Mouse (Mus musculus): ENCODE measurements around the gene Ccz1. TPM values are rescaled to one million over a fixed set of nuclear protein-coding genes. Genes with fewer than 3 reads are reported as not detected.
A peak's percentile ranks its signal among the peaks of the same experiment; 100 is the strongest.

Ccz1 gene
- polyA plus RNA-seq, 1 experiment from 2014 or later, result 57.6 TPM

DNA sequence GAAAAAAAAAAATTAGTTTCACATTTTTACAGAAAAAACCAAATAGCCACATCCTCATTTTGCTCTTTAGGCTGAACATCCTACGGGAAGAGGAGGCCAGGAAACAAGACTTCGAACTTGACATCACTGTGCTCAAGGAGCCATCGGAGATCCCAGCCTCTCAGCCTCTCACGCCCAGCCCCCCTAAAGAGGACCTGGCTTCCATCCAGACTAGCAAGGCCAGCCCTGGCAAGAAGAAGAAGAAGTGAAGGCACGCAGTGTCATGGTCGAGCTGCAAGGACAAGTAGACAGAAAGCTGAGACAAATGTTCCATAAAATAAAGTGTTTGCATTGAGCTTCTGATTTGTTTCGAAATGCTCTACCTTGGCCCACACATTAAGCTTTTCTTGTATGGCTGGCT is 29.3 kb downstream of the Ccz1 start:
- no peaks in the 10 kb centered on the region for H3K9me3 ChIP-seq (replicated peaks; ENCODE audit: control insufficient read depth, low read length)
- no peak for ATAC-seq (replicated peaks; ENCODE audit: extremely low read depth, insufficient read depth, low FRiP score)
- H3K4me1 ChIP-seq (ENCODE audit: control insufficient read depth, insufficient read depth, low read length), result peaks cover 5% of the 10 kb centered on the region; the same call in 1 of the 2 replicates
- H3K36me3 ChIP-seq (ENCODE audit: control insufficient read depth, insufficient read depth), result peaks cover 34% of the 10 kb centered on the region
- no peak overlapping the region for H3K27ac ChIP-seq (ENCODE audit: low read length)
- no peaks in the 10 kb centered on the region for H3K27me3 ChIP-seq (ENCODE audit: control insufficient read depth, insufficient read depth, low read length)
- no peak overlapping the region for H3K4me3 ChIP-seq (ENCODE audit: low read length)
- H3K9ac ChIP-seq (ENCODE audit: low read length), result no peak overlapping the region
- H3K4me2 ChIP-seq (ENCODE audit: low read depth, low read length), result no peak overlapping the region
- 71% methylated on average over 7 of the region's 7 CpGs for WGBS

DNA sequence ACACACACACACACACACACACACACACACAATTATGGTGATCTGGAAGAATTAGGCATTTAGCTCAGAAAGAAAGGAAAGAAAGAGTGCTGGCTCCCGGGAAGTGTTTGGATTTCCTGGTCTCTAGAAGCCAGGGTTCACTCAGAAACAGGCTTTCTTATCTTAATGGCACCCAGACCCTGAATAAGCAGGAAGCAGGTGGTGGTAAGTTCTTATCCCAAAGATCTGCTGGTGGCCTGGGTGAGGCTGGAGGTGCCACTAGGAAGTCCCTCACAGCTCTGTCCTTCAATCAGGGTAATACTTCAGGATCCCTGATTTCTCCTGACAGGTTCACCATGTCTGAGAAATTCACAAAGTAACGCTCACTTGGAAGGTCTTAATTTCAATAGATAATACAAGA is 32.3 kb downstream of the Ccz1 start:
- Histone ChIP-seq H3K27ac (ENCODE audit: low read length) (no peak overlapping the region), H3K36me3 (ENCODE audit: control insufficient read depth, insufficient read depth) (peaks cover 12% of the 10 kb centered on the region), H3K9me3 (replicated peaks; ENCODE audit: control insufficient read depth, low read length) (no peaks in the 10 kb centered on the region), H3K27me3 (ENCODE audit: control insufficient read depth, insufficient read depth, low read length) (no peaks in the 10 kb centered on the region), H3K4me3 (ENCODE audit: low read length) (no peak overlapping the region), H3K9ac (ENCODE audit: low read length) (no peak overlapping the region), H3K4me2 (ENCODE audit: low read depth, low read length) (no peak overlapping the region), H3K4me1 (ENCODE audit: control insufficient read depth, insufficient read depth, low read length) (peaks cover 3% of the 10 kb centered on the region; the same call in 1 of the 2 replicates)
- WGBS, result 71% methylated on average over 2 of the region's 2 CpGs
- ATAC-seq (replicated peaks; ENCODE audit: extremely low read depth, insufficient read depth, low FRiP score), result no peak

DNA sequence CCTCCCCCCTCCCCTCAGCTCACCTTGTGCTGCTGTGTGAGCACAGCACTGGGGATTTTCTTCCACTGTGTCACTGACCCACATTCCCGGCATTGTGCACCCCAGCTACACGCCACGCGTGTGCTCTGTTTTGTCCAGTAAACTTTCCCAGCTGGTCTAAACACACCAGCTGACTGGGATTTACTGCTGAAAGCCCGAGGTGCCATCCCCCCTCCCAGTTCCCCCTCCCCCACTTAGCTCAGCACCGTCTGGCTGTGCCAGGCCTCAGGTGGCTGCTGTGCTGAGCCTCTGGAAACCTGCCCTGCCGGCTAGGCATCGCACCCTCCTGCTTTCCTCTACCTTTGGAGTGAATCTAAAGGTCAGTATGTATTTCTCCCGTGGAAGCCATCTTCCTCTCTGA is 33.8 kb downstream of the Ccz1 start:
- ATAC-seq (replicated peaks; ENCODE audit: extremely low read depth, insufficient read depth, low FRiP score), result 0 out of 2 replicates have a peak, but pooled peaks have one; percentile 49
- Histone ChIP-seq H3K27ac (ENCODE audit: low read length) (no peak overlapping the region), H3K4me3 (ENCODE audit: low read length) (no peak overlapping the region), H3K9me3 (replicated peaks; ENCODE audit: control insufficient read depth, low read length) (no peaks in the 10 kb centered on the region), H3K9ac (ENCODE audit: low read length) (no peak overlapping the region), H3K27me3 (ENCODE audit: control insufficient read depth, insufficient read depth, low read length) (no peaks in the 10 kb centered on the region), H3K36me3 (ENCODE audit: control insufficient read depth, insufficient read depth) (no peaks in the 10 kb centered on the region; the same call in 1 of the 2 replicates), H3K4me1 (ENCODE audit: control insufficient read depth, insufficient read depth, low read length) (peaks cover 3% of the 10 kb centered on the region; the same call in 1 of the 2 replicates), H3K4me2 (ENCODE audit: low read depth, low read length) (no peak overlapping the region)
- 29% methylated on average over 9 of the region's 9 CpGs for WGBS

DNA sequence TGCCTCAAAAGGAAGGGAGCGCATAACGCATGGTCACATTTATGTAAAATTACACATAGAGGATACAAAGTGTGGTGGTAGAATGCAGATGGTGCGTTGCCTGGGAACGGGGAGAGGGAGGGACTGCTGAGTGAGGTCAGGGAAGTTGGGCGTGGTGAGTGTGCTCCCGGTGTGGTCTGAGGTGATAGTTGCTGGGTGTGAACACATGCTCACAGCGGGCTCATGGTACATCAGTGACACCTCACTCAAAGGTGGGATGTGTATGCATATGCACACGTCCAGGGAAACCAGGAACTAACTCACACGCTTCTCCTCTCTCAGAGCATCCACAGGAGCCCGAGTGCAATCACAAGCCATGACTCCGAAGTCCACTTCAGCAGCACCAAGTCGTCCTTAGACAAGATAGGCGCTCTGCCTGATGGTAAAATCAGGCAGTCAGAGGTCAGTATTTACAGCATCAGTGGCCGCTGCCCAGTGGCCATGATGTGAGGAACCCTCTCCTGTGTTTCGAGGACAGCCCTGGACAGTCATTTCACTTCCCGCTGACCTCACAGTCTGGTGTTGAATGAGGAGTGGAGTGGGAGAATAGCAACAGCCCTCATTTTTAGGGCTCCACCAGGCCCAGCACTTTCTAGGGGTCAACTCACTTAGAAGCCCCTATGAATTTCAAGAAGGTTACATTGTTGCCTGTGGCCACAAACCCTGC is 37.8 kb downstream of the Ccz1 start:
- no peak for ATAC-seq (replicated peaks; ENCODE audit: extremely low read depth, insufficient read depth, low FRiP score)

DNA sequence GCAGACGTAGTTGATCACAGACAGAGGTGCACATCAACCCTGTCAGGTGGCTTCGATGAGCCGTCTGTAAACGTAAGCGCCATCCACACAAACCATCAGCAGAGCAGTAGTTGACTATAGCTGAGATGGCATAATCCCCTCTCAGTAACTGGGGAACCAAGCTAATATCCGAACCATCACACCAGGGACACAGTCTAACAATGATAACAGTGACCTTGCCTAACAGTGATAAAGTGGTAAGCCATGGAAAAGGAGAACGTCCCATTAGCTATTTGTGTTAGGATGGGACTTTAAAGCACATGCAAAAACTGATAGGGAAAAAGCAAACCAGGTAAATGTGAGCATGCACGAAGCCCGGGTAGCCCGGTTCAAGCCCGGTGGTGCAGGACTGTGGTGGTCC is 38.4 kb downstream of the Ccz1 start:
- H3K9me3 ChIP-seq (replicated peaks; ENCODE audit: control insufficient read depth, low read length), result no peaks in the 10 kb centered on the region
- no peak overlapping the region for H3K27ac ChIP-seq (ENCODE audit: low read length)
- no peak overlapping the region for H3K9ac ChIP-seq (ENCODE audit: low read length)
- no peaks in the 10 kb centered on the region for H3K27me3 ChIP-seq (ENCODE audit: control insufficient read depth, insufficient read depth, low read length)
- H3K4me3 ChIP-seq (ENCODE audit: low read length), result no peak overlapping the region
- no peak for ATAC-seq (replicated peaks; ENCODE audit: extremely low read depth, insufficient read depth, low FRiP score)
- 79% methylated on average over 11 of the region's 11 CpGs for WGBS
- no peak overlapping the region for H3K4me2 ChIP-seq (ENCODE audit: low read depth, low read length)
- H3K4me1 ChIP-seq (ENCODE audit: control insufficient read depth, insufficient read depth, low read length), result peaks cover 3% of the 10 kb centered on the region; the same call in 1 of the 2 replicates
- no peaks in the 10 kb centered on the region for H3K36me3 ChIP-seq (ENCODE audit: control insufficient read depth, insufficient read depth)

More for the DNA sequence above, 37.8 kb downstream of the Ccz1 start:
- Histone ChIP-seq H3K36me3 (ENCODE audit: control insufficient read depth, insufficient read depth) (no peaks in the 10 kb centered on the region), H3K27ac (ENCODE audit: low read length) (no peak overlapping the region), H3K4me2 (ENCODE audit: low read depth, low read length) (no peak overlapping the region), H3K9ac (ENCODE audit: low read length) (no peak overlapping the region), H3K9me3 (replicated peaks; ENCODE audit: control insufficient read depth, low read length) (no peaks in the 10 kb centered on the region), H3K4me3 (ENCODE audit: low read length) (no peak overlapping the region), H3K4me1 (ENCODE audit: control insufficient read depth, insufficient read depth, low read length) (peaks cover 3% of the 10 kb centered on the region; the same call in 1 of the 2 replicates), H3K27me3 (ENCODE audit: control insufficient read depth, insufficient read depth, low read length) (no peaks in the 10 kb centered on the region)
- 54% methylated on average over 16 of the region's 16 CpGs for WGBS

DNA sequence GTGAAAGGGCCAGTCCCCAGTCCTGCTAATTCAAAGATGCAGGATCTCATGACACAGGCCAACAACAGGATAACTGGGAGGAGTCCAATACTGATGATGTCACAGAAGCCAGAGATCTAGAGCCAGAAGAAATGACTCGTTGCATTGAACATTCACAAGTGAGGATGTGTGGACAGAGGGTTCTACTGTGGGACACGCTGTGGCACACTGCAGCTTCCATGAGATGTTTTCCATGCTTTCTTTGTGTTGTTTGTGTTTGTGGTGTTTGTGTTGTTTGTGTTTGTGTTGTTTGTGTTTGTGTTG is 39.1 kb downstream of the Ccz1 start:
- no peaks in the 10 kb centered on the region for H3K9me3 ChIP-seq (replicated peaks; ENCODE audit: control insufficient read depth, low read length)
- no peak overlapping the region for H3K27ac ChIP-seq (ENCODE audit: low read length)
- no peak overlapping the region for H3K4me2 ChIP-seq (ENCODE audit: low read depth, low read length)
- H3K9ac ChIP-seq (ENCODE audit: low read length), result no peak overlapping the region
- no peaks in the 10 kb centered on the region for H3K27me3 ChIP-seq (ENCODE audit: control insufficient read depth, insufficient read depth, low read length)
- 37% methylated on average over 2 of the region's 2 CpGs for WGBS
- no peaks in the 10 kb centered on the region for H3K4me1 ChIP-seq (ENCODE audit: control insufficient read depth, insufficient read depth, low read length)
- no peaks in the 10 kb centered on the region for H3K36me3 ChIP-seq (ENCODE audit: control insufficient read depth, insufficient read depth)
- H3K4me3 ChIP-seq (ENCODE audit: low read length), result no peak overlapping the region
- ATAC-seq (replicated peaks; ENCODE audit: extremely low read depth, insufficient read depth, low FRiP score), result no peak

DNA sequence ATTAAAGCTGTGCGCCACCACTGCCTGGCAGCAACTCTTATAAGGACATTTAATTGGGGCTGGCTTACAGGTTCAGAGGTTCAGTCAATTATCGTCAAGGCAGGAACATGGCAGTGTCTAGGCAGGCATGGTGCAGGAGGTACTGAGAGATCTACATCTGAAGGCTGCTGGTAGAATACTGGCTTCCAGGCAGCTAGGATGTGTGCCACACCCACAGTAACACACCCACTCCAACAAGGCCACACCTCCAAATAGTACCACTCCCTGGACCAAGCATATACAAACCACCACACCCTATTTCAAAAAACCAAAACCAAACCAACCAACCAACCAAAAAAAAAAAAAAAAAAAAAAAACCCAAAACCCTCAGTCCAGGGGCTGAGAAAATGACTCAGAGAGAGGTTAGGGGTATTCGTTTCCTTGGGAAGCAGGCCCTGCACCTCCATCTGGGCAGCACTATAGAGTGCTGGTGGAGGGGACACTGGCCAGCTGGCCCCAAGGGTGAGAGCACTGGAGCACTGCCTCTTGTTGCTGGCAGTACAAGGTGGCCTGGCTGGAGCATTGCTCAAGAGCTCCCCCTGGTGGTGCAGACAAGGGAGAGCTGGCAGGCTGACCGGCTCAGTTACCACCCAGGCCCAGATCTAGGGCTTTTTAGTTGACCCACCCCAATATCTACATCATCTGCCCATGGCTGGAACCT is 39.6 kb downstream of the Ccz1 start:
- H3K27me3 ChIP-seq (ENCODE audit: control insufficient read depth, insufficient read depth, low read length), result no peaks in the 10 kb centered on the region
- H3K36me3 ChIP-seq (ENCODE audit: control insufficient read depth, insufficient read depth), result no peaks in the 10 kb centered on the region
- WGBS, result 51% methylated on average over 4 of the region's 4 CpGs
- H3K9me3 ChIP-seq (replicated peaks; ENCODE audit: control insufficient read depth, low read length), result no peaks in the 10 kb centered on the region
- ATAC-seq (replicated peaks; ENCODE audit: extremely low read depth, insufficient read depth, low FRiP score), result peak; percentile 55; the same call in 1 of the 2 replicates
- no peak overlapping the region for H3K4me3 ChIP-seq (ENCODE audit: low read length)
- H3K4me2 ChIP-seq (ENCODE audit: low read depth, low read length), result no peak overlapping the region
- H3K27ac ChIP-seq (ENCODE audit: low read length), result no peak overlapping the region
- H3K4me1 ChIP-seq (ENCODE audit: control insufficient read depth, insufficient read depth, low read length), result no peaks in the 10 kb centered on the region
- H3K9ac ChIP-seq (ENCODE audit: low read length), result no peak overlapping the region

DNA sequence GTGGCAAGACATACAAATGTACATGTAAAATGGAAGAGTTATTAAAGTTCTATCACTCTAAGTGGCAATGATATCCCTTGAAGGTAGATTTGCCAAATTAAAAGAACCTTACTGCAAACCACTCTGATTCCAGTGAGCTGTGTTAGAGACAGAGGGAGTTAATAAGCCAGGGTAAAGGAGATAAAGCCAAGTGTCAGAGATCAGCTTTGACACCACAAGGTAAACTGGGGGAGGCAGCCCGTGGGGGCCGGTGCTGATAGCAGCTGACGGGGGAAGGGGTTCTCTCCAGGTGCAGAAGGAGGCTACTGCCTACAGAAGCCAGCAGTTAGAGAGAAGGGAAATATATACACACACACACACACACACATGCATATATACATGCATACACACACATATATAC is 42.0 kb downstream of the Ccz1 start:
- Histone ChIP-seq H3K36me3 (ENCODE audit: control insufficient read depth, insufficient read depth) (no peaks in the 10 kb centered on the region), H3K4me3 (ENCODE audit: low read length) (no peak overlapping the region), H3K4me1 (ENCODE audit: control insufficient read depth, insufficient read depth, low read length) (no peaks in the 10 kb centered on the region), H3K4me2 (ENCODE audit: low read depth, low read length) (no peak overlapping the region), H3K27ac (ENCODE audit: low read length) (no peak overlapping the region), H3K9me3 (replicated peaks; ENCODE audit: control insufficient read depth, low read length) (no peaks in the 10 kb centered on the region), H3K27me3 (ENCODE audit: control insufficient read depth, insufficient read depth, low read length) (no peaks in the 10 kb centered on the region), H3K9ac (ENCODE audit: low read length) (no peak overlapping the region)
- WGBS, result 20% methylated on average over 3 of the region's 3 CpGs
- no peak for ATAC-seq (replicated peaks; ENCODE audit: extremely low read depth, insufficient read depth, low FRiP score)

DNA sequence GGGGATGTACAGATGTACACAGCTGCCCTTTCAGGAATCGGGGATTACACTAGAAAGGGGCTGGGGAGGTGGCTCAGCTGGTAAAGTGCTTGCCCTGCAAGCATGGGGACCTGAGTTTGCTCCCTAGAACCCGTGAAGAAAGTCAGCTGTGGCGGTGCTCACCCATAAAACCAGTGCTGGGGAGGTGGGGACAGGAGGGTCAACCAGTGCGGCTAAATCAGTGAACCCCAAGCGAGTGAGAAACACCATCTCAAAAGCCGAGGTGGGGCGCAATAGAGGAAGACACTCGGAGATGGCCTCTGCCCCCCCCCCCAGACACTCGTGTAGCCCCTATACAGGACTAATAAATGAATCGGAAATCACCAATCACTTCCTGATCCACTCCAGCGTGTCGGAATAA is 48.0 kb downstream of the Ccz1 start:
- WGBS, result 87% methylated on average over 12 of the region's 12 CpGs
- Histone ChIP-seq H3K4me2 (ENCODE audit: low read depth, low read length) (no peak overlapping the region), H3K27ac (ENCODE audit: low read length) (no peak overlapping the region), H3K4me1 (ENCODE audit: control insufficient read depth, insufficient read depth, low read length) (no peaks in the 10 kb centered on the region), H3K9ac (ENCODE audit: low read length) (no peak overlapping the region), H3K27me3 (ENCODE audit: control insufficient read depth, insufficient read depth, low read length) (no peaks in the 10 kb centered on the region), H3K4me3 (ENCODE audit: low read length) (no peak overlapping the region), H3K36me3 (ENCODE audit: control insufficient read depth, insufficient read depth) (no peaks in the 10 kb centered on the region), H3K9me3 (replicated peaks; ENCODE audit: control insufficient read depth, low read length) (no peaks in the 10 kb centered on the region)
- ATAC-seq (replicated peaks; ENCODE audit: extremely low read depth, insufficient read depth, low FRiP score), result no peak
